Mouse (Mus musculus) heart, embryonic 15.5 days (tissue): ENCODE measurements around the gene Vmp1. TPM values are rescaled to one million over a fixed set of nuclear protein-coding genes. Genes with fewer than 3 reads are reported as not detected.

Experiments used
- ATAC-seq: fragments of 200-750 bp; cut with Nextera tagmentation; replicated peaks from 2 replicates; pipeline ENCODE4 v1.8.0; 2017; ENCODE audit warnings: low read depth, moderate TSS enrichment; ENCODE audit not compliant: insufficient number of reproducible peaks, insufficient read depth, low FRiP score
- H3K27ac ChIP-seq: fragments of 300-500 bp; sonication (generic); 2 replicates; pipeline ENCODE4 v1.5.1; 2015; ENCODE audit warnings: mild to moderate bottlenecking, inconsistent platforms
- H3K27me3 ChIP-seq: fragments of 300-500 bp; sonication (generic); 2 replicates; pipeline ENCODE4 v1.6.1; 2015; ENCODE audit warnings: inconsistent platforms
- H3K36me3 ChIP-seq: fragments of 300-500 bp; sonication (generic); 2 replicates; pipeline ENCODE4 v1.6.1; 2015; ENCODE audit warnings: mild to moderate bottlenecking, inconsistent platforms
- H3K4me1 ChIP-seq: fragments of 300-500 bp; sonication (generic); replicated peaks from 2 replicates; pipeline ENCODE4 v1.6.1; 2015; ENCODE audit warnings: inconsistent platforms
- H3K4me2 ChIP-seq: fragments of 300-500 bp; sonication (generic); 2 replicates; pipeline ENCODE4 v1.6.1; 2015; ENCODE audit warnings: inconsistent platforms, mild to moderate bottlenecking, moderate library complexity
- H3K4me3 ChIP-seq: fragments of 300-500 bp; sonication (generic); 2 replicates; pipeline ENCODE4 v1.5.1; 2015; ENCODE audit warnings: mild to moderate bottlenecking, inconsistent platforms
- H3K9ac ChIP-seq: fragments of 300-500 bp; sonication (generic); 2 replicates; pipeline ENCODE4 v1.6.1; 2015; ENCODE audit warnings: mild to moderate bottlenecking, inconsistent platforms
- H3K9me3 ChIP-seq: fragments of 300-500 bp; sonication (generic); replicated peaks from 2 replicates; pipeline ENCODE4 v1.6.1; 2016; ENCODE audit warnings: inconsistent platforms
- WGBS: fragments of 180-500 bp; shearing (Covaris S2); methylation state at CpG from one replicate; pipeline ENCODE4 v1.1.7; 2015; ENCODE audit warnings: mixed read lengths; 5-methylcytosine and 5-hydroxymethylcytosine counted together
- polyA plus RNA-seq: library from polyadenylated mRNA; unstranded; fragments of >200 nt; fragmentation: Nextera tagmentation; extraction: Ambion mirVana; gene quantifications from 2 replicates; pipeline ENCODE4 v1.2.1, GENCODE M21; 2015

Gene Vmp1
- polyA plus RNA-seq, 1 experiment from 2014 or later: 74.3 TPM

- H3K4me3 ChIP-seq: no peak overlapping the region
- no peaks in the 10 kb centered on the region for H3K9me3 ChIP-seq
- H3K4me2 ChIP-seq: no peak overlapping the region
- peaks cover 3% of the 10 kb centered on the region for H3K36me3 ChIP-seq
- H3K27ac ChIP-seq: no peak overlapping the region
- no peak for ATAC-seq
- 91% methylated on average over 1 of the region's 1 CpGs for whole genome bisulfite sequencing
- H3K4me1 ChIP-seq: no peaks in the 10 kb centered on the region
- no peak overlapping the region for H3K9ac ChIP-seq
- H3K27me3 ChIP-seq: no peaks in the 10 kb centered on the region
Observed at GRCm38 (mm10) chr11:86611991-86612390, 71.6 kb downstream of the Vmp1 start.

GRCm38 (mm10) chr11:86610239-86610638 lies 73.4 kb downstream of the Vmp1 start:
- H3K4me3 ChIP-seq: no peak overlapping the region
- no peak for ATAC-seq
- peaks cover 13% of the 10 kb centered on the region for H3K36me3 ChIP-seq
- H3K9me3 ChIP-seq: no peaks in the 10 kb centered on the region
- no peak overlapping the region for H3K27ac ChIP-seq
- H3K4me2 ChIP-seq: no peak overlapping the region
- H3K27me3 ChIP-seq: no peaks in the 10 kb centered on the region
- H3K9ac ChIP-seq: no peak overlapping the region
- WGBS: 65% methylated on average over 3 of the region's 3 CpGs
- no peaks in the 10 kb centered on the region for H3K4me1 ChIP-seq

- H3K36me3 ChIP-seq: peaks cover 13% of the 10 kb centered on the region
- no peak overlapping the region for H3K27ac ChIP-seq
- H3K4me1 ChIP-seq: no peaks in the 10 kb centered on the region
- H3K4me2 ChIP-seq: no peak overlapping the region
- no peak overlapping the region for H3K9ac ChIP-seq
- H3K4me3 ChIP-seq: no peak overlapping the region
- H3K27me3 ChIP-seq: no peaks in the 10 kb centered on the region
- no peak for ATAC-seq
- WGBS: 82% methylated on average over 2 of the region's 2 CpGs
- no peaks in the 10 kb centered on the region for H3K9me3 ChIP-seq
Observed at GRCm38 (mm10) chr11:86607808-86608350, 75.8 kb downstream of the Vmp1 start.

- Histone ChIP-seq H3K4me2 (no peak overlapping the region), H3K9me3 (no peaks in the 10 kb centered on the region), H3K27ac (no peak overlapping the region), H3K9ac (no peak overlapping the region), H3K4me3 (no peak overlapping the region), H3K36me3 (peaks cover 13% of the 10 kb centered on the region), H3K4me1 (no peaks in the 10 kb centered on the region), H3K27me3 (no peaks in the 10 kb centered on the region)
- WGBS: 86% methylated on average over 2 of the region's 2 CpGs
- ATAC-seq: no peak
Observed at GRCm38 (mm10) chr11:86606621-86607339, 76.9 kb downstream of the Vmp1 start.

GRCm38 (mm10) chr11:86604732-86605520 lies 78.7 kb downstream of the Vmp1 start:
- Histone ChIP-seq H3K9ac (no peak overlapping the region), H3K27ac (no peak overlapping the region), H3K4me1 (no peaks in the 10 kb centered on the region), H3K36me3 (peaks cover 13% of the 10 kb centered on the region), H3K9me3 (no peaks in the 10 kb centered on the region), H3K4me3 (no peak overlapping the region), H3K27me3 (no peaks in the 10 kb centered on the region), H3K4me2 (no peak overlapping the region)
- no peak for ATAC-seq
- WGBS: 73% methylated on average over 5 of the region's 5 CpGs

- Histone ChIP-seq H3K27me3 (no peaks in the 10 kb centered on the region), H3K9me3 (no peaks in the 10 kb centered on the region), H3K27ac (no peak overlapping the region), H3K4me1 (no peaks in the 10 kb centered on the region), H3K9ac (no peak overlapping the region), H3K4me2 (no peak overlapping the region), H3K4me3 (no peak overlapping the region), H3K36me3 (peaks cover 13% of the 10 kb centered on the region)
- ATAC-seq: no peak
- WGBS: 91% methylated on average over 3 of the region's 3 CpGs
Observed at GRCm38 (mm10) chr11:86604289-86604688, 79.3 kb downstream of the Vmp1 start.

- H3K27ac ChIP-seq: no peak overlapping the region
- 88% methylated on average over 1 of the region's 1 CpGs for WGBS
- no peaks in the 10 kb centered on the region for H3K9me3 ChIP-seq
- H3K36me3 ChIP-seq: peaks cover 13% of the 10 kb centered on the region
- H3K27me3 ChIP-seq: no peaks in the 10 kb centered on the region
- H3K4me1 ChIP-seq: no peaks in the 10 kb centered on the region
- no peak overlapping the region for H3K9ac ChIP-seq
- H3K4me3 ChIP-seq: no peak overlapping the region
- no peak overlapping the region for H3K4me2 ChIP-seq
- ATAC-seq: no peak
Observed at GRCm38 (mm10) chr11:86603719-86604118, 79.9 kb downstream of the Vmp1 start.

- H3K36me3 ChIP-seq: peaks cover 11% of the 10 kb centered on the region
- H3K27me3 ChIP-seq: no peaks in the 10 kb centered on the region
- H3K27ac ChIP-seq: no peak overlapping the region
- ATAC-seq: no peak
- H3K9ac ChIP-seq: no peak overlapping the region
- 51% methylated on average over 3 of the region's 3 CpGs for WGBS
- no peaks in the 10 kb centered on the region for H3K9me3 ChIP-seq
- no peaks in the 10 kb centered on the region for H3K4me1 ChIP-seq
- no peak overlapping the region for H3K4me2 ChIP-seq
- H3K4me3 ChIP-seq: no peak overlapping the region
Observed at GRCm38 (mm10) chr11:86602116-86602515, 81.5 kb downstream of the Vmp1 start.

GRCm38 (mm10) chr11:86600209-86600557 lies 83.5 kb downstream of the Vmp1 start:
- no peaks in the 10 kb centered on the region for H3K9me3 ChIP-seq

GRCm38 (mm10) chr11:86599378-86600208 lies 84.0 kb downstream of the Vmp1 start:
- Histone ChIP-seq H3K27me3 (no peaks in the 10 kb centered on the region), H3K4me2 (no peak overlapping the region), H3K4me1 (0 out of 2 replicates have a peak, but pooled peaks cover 2% of the 10 kb centered on the region), H3K36me3 (no peaks in the 10 kb centered on the region), H3K27ac (0 out of 2 replicates have a peak overlapping the region, but pooled peaks have one; percentile 40), H3K9me3 (no peaks in the 10 kb centered on the region), H3K4me3 (no peak overlapping the region), H3K9ac (no peak overlapping the region)
- no peak for ATAC-seq
- WGBS: 81% methylated on average over 4 of the region's 4 CpGs

More at GRCm38 (mm10) chr11:86600209-86600557, 83.5 kb downstream of the Vmp1 start:
- H3K27me3 ChIP-seq: no peaks in the 10 kb centered on the region
- H3K4me3 ChIP-seq: no peak overlapping the region
- no peak overlapping the region for H3K4me2 ChIP-seq
- H3K27ac ChIP-seq: 0 out of 2 replicates have a peak overlapping the region, but pooled peaks have one; percentile 40
- no peak overlapping the region for H3K9ac ChIP-seq
- no peak for ATAC-seq
- WGBS: 82% methylated on average over 7 of the region's 7 CpGs
- H3K4me1 ChIP-seq: 0 out of 2 replicates have a peak, but pooled peaks cover 2% of the 10 kb centered on the region
- H3K36me3 ChIP-seq: no peaks in the 10 kb centered on the region

- Histone ChIP-seq H3K36me3 (no peaks in the 10 kb centered on the region), H3K9ac (no peak overlapping the region), H3K4me2 (no peak overlapping the region), H3K27me3 (no peaks in the 10 kb centered on the region), H3K9me3 (no peaks in the 10 kb centered on the region), H3K4me1 (peaks cover 3% of the 10 kb centered on the region), H3K4me3 (no peak overlapping the region), H3K27ac (no peak overlapping the region)
- WGBS: 95% methylated on average over 1 of the region's 1 CpGs
- no peak for ATAC-seq
Observed at GRCm38 (mm10) chr11:86598572-86598971, 85.1 kb downstream of the Vmp1 start.
